Mouse (Mus musculus): ENCODE results near the gene Anxa9. TPM values are rescaled to one million over a fixed set of nuclear protein-coding genes. Genes with fewer than 3 reads are reported as not detected.
A peak's percentile ranks its signal among the peaks of the same experiment; 100 is the strongest.

Gene Anxa9
- polyA plus RNA-seq, 1 experiment from 2014 or later, result 1.7 TPM

DNA sequence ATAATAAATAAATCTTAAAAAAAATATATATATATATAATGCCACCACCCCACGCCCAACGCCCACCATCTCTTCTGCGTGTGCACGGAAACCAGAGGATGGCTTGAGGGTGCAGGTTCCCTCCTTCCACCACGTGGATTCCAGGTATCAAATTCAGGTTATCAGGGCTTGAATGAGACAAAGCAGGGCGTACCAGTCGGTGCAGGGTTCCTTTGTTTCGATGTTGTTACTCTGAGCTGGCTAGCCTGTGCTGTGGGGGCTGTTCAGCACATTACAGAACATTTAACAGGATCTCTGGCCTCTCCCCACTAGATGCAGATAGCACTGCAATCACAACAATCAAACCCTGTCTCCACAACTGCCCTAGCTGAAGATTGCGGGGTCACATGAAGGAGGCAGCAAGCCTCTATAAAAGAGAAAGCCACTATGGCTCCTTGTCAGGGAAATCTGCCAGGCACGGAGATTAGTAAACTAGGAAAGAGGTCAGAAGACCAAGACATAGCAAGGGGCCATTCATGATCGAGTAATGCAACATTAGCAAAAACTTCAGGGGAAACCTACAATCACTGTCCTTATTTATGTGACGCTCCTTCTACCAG is 36.1 kb downstream of the Anxa9 start:
- Histone ChIP-seq H3K9me3 (ENCODE audit: control insufficient read depth, low read length) (no peaks in the 10 kb centered on the region), H3K27ac (ENCODE audit: low read length) (no peak overlapping the region)
- WGBS, result 80% methylated on average over 12 of the region's 12 CpGs

DNA sequence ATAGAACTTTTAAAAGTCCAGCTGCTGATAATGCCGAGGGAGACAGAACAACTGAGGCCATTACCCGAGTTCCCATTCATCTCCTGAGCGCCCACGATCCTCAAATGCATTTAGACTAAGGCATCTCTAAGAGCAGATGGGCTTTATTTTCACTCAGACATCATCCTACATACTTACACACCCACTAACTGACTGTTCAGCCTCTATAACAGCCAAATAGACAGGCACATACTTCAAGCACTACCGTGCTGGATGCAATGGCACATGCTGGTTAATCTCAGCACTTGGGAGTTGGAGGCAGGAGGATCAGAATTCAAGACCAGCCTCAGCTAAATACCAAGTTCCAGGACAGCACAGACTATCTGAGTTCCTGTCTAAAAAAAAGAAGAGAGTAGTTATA is 37.2 kb downstream of the Anxa9 start:
- peaks cover 6% of the 10 kb centered on the region; the same call in 1 of the 2 replicates for H3K36me3 ChIP-seq (ENCODE audit: control insufficient read depth, insufficient read depth, low read length)
- no peaks in the 10 kb centered on the region for H3K9me3 ChIP-seq (ENCODE audit: control insufficient read depth, low read length)
- H3K4me2 ChIP-seq (ENCODE audit: low read depth, low read length), result no peak overlapping the region
- H3K9ac ChIP-seq (ENCODE audit: low read length), result no peak overlapping the region
- no peak for ATAC-seq (ENCODE audit: low read depth)
- 84% methylated on average over 5 of the region's 5 CpGs for WGBS
- H3K27me3 ChIP-seq (ENCODE audit: control insufficient read depth, insufficient read depth, low read depth, low read length), result no peaks in the 10 kb centered on the region
- no peak overlapping the region for H3K27ac ChIP-seq (ENCODE audit: low read length)
- no peaks in the 10 kb centered on the region for H3K4me1 ChIP-seq (replicated peaks; ENCODE audit: control insufficient read depth, insufficient read depth, low read length)
- H3K4me3 ChIP-seq (ENCODE audit: low read length), result no peak overlapping the region

More for the DNA sequence above, 36.1 kb downstream of the Anxa9 start:
- no peak overlapping the region for H3K4me3 ChIP-seq (ENCODE audit: low read length)
- no peaks in the 10 kb centered on the region for H3K27me3 ChIP-seq (ENCODE audit: control insufficient read depth, insufficient read depth, low read depth, low read length)
- no peaks in the 10 kb centered on the region for H3K4me1 ChIP-seq (replicated peaks; ENCODE audit: control insufficient read depth, insufficient read depth, low read length)
- H3K4me2 ChIP-seq (ENCODE audit: low read depth, low read length), result no peak overlapping the region
- peaks cover 6% of the 10 kb centered on the region; the same call in 1 of the 2 replicates for H3K36me3 ChIP-seq (ENCODE audit: control insufficient read depth, insufficient read depth, low read length)
- H3K9ac ChIP-seq (ENCODE audit: low read length), result no peak overlapping the region
- ATAC-seq (ENCODE audit: low read depth), result no peak

DNA sequence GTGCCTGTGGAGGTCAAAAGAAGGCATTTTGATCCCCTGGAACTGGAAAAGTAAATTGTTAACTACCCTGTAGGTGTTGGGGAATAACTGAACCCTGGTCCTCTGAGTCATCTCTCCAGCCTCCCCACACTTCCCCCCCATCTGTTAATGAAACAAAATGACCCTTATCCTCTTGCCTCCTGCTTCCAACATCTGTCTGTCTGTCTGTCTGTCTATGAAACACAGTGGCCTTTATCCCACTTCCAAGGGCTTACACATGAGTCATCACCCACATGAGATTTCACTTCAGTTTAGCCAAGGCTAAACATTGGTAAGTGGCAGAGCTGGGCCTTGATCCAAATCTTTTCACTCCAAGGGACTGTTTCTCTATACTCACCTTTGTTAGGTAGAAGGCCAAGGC is 39.1 kb downstream of the Anxa9 start:
- peaks cover 14% of the 10 kb centered on the region for H3K36me3 ChIP-seq (ENCODE audit: control insufficient read depth, insufficient read depth, low read length)
- no peak overlapping the region for H3K27ac ChIP-seq (ENCODE audit: low read length)
- ATAC-seq (ENCODE audit: low read depth), result no peak

DNA sequence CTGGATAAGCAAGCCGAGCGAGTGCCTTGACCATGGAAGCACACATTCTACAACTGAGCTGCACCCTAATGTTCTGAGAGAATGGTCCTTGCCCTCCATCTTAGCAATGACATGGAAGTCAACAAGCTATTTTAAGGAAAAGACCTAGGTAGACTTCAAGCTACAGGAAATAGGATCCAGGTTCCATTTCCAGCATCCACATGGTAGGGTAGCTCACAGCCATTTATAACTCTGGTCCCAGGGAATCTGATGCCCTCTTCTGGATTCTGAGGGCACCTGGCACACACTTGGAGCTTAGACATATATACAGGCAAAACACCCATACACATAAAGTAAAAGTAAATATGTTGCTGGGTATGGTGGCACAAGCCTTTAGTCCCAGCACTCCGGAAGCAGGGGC is 40.9 kb downstream of the Anxa9 start:
- Histone ChIP-seq H3K27ac (ENCODE audit: low read length) (no peak overlapping the region), H3K4me3 (ENCODE audit: low read length) (no peak overlapping the region), H3K4me1 (replicated peaks; ENCODE audit: control insufficient read depth, insufficient read depth, low read length) (no peaks in the 10 kb centered on the region), H3K36me3 (ENCODE audit: control insufficient read depth, insufficient read depth, low read length) (peaks cover 21% of the 10 kb centered on the region), H3K4me2 (ENCODE audit: low read depth, low read length) (no peak overlapping the region), H3K9ac (ENCODE audit: low read length) (no peak overlapping the region), H3K9me3 (ENCODE audit: control insufficient read depth, low read length) (no peaks in the 10 kb centered on the region), H3K27me3 (ENCODE audit: control insufficient read depth, insufficient read depth, low read depth, low read length) (no peaks in the 10 kb centered on the region)
- no peak for ATAC-seq (ENCODE audit: low read depth)
- WGBS, result 88% methylated on average over 3 of the region's 3 CpGs

More for the DNA sequence above, 39.1 kb downstream of the Anxa9 start:
- Histone ChIP-seq H3K4me3 (ENCODE audit: low read length) (no peak overlapping the region), H3K9me3 (ENCODE audit: control insufficient read depth, low read length) (no peaks in the 10 kb centered on the region), H3K27me3 (ENCODE audit: control insufficient read depth, insufficient read depth, low read depth, low read length) (no peaks in the 10 kb centered on the region), H3K4me1 (replicated peaks; ENCODE audit: control insufficient read depth, insufficient read depth, low read length) (no peaks in the 10 kb centered on the region), H3K9ac (ENCODE audit: low read length) (no peak overlapping the region), H3K4me2 (ENCODE audit: low read depth, low read length) (no peak overlapping the region)

DNA sequence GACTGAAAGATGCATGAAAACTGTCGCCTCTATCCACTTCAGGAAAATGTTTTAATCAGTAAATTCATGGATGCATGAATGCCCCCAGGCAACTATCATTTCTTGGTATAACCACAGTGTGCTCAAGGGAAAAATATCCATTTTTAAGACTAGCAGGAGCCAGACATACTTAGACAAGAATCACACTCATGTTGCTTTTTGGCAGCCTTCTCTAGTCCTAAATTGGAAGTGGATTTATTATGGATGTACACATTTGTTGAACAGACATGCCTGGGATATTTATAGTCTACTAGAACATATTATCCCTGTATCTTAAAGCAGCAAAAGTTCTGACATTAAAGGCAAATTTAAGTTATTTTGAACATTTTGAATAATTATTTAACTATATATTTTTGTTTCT is 42.3 kb downstream of the Anxa9 start:
- 84% methylated on average over 1 of the region's 1 CpGs for WGBS
- no peaks in the 10 kb centered on the region for H3K4me1 ChIP-seq (replicated peaks; ENCODE audit: control insufficient read depth, insufficient read depth, low read length)
- H3K36me3 ChIP-seq (ENCODE audit: control insufficient read depth, insufficient read depth, low read length), result peaks cover 24% of the 10 kb centered on the region
- H3K4me2 ChIP-seq (ENCODE audit: low read depth, low read length), result no peak overlapping the region
- H3K27ac ChIP-seq (ENCODE audit: low read length), result no peak overlapping the region
- no peak overlapping the region for H3K9ac ChIP-seq (ENCODE audit: low read length)
- no peaks in the 10 kb centered on the region for H3K27me3 ChIP-seq (ENCODE audit: control insufficient read depth, insufficient read depth, low read depth, low read length)
- ATAC-seq (ENCODE audit: low read depth), result no peak
- H3K9me3 ChIP-seq (ENCODE audit: control insufficient read depth, low read length), result no peaks in the 10 kb centered on the region
- H3K4me3 ChIP-seq (ENCODE audit: low read length), result no peak overlapping the region

DNA sequence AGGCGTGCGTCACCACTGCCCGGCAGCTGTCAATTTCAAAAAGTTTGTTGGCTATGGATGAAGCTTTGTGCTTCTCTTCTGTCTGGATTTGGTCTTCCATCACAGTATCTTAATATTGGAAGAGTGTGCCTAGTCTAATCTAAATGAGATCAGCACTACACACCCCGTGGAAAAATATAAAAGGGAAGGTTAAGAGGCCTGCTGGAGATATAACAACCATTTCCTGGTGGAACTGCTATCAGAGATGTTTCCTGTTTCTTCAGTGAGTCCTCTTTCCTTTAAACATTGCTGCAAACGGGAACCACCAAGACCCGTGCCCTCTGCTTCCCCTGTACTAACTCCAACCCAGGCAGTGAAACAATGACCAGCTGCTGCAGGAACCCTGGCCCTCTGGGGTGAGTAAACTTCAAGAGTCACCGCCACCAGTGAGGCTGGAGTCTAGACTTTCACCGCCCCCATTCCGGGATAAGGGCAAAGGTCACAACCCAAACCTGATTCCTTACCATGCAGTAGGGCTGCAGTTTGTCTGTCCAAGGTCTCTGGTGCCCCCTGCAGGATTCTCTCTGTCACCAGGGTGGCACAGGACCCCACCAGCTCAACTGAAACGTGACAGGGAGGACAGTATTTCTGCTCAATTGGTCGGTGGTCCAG is 43.8 kb downstream of the Anxa9 start:
- Histone ChIP-seq H3K4me1 (replicated peaks; ENCODE audit: control insufficient read depth, insufficient read depth, low read length) (no peaks in the 10 kb centered on the region), H3K9me3 (ENCODE audit: control insufficient read depth, low read length) (no peaks in the 10 kb centered on the region), H3K36me3 (ENCODE audit: control insufficient read depth, insufficient read depth, low read length) (peaks cover 36% of the 10 kb centered on the region), H3K27me3 (ENCODE audit: control insufficient read depth, insufficient read depth, low read depth, low read length) (no peaks in the 10 kb centered on the region), H3K4me3 (ENCODE audit: low read length) (no peak overlapping the region), H3K9ac (ENCODE audit: low read length) (no peak overlapping the region), H3K4me2 (ENCODE audit: low read depth, low read length) (no peak overlapping the region), H3K27ac (ENCODE audit: low read length) (no peak overlapping the region)
- ATAC-seq (ENCODE audit: low read depth), result peak; percentile 61; the same call in 1 of the 2 replicates
- WGBS, result 43% methylated on average over 11 of the region's 11 CpGs

DNA sequence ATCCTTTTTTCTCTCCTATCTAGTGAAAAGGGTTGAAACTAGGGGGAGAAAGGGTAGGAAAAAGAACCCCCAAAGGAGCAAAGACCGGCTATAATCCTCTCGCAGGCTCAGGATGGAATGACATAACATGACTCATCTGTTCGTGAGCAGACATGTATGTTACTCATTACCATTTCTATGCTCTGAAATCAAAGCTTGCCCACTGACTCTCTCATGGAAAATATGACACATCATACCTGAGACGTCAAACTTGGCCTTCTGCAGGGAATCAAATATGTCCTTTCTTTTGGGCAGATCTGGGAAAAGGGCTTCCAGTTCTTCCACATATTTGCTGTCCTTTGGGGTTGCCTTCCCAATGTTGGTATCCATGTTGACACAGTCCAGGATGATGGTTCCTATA is 45.0 kb downstream of the Anxa9 start:
- WGBS, result 87% methylated on average over 4 of the region's 4 CpGs
- Histone ChIP-seq H3K27ac (ENCODE audit: low read length) (no peak overlapping the region), H3K4me2 (ENCODE audit: low read depth, low read length) (no peak overlapping the region), H3K4me1 (replicated peaks; ENCODE audit: control insufficient read depth, insufficient read depth, low read length) (no peaks in the 10 kb centered on the region), H3K36me3 (ENCODE audit: control insufficient read depth, insufficient read depth, low read length) (peaks cover 41% of the 10 kb centered on the region), H3K27me3 (ENCODE audit: control insufficient read depth, insufficient read depth, low read depth, low read length) (no peaks in the 10 kb centered on the region), H3K4me3 (ENCODE audit: low read length) (no peak overlapping the region), H3K9me3 (ENCODE audit: control insufficient read depth, low read length) (no peaks in the 10 kb centered on the region), H3K9ac (ENCODE audit: low read length) (no peak overlapping the region)
- ATAC-seq (ENCODE audit: low read depth), result no peak

DNA sequence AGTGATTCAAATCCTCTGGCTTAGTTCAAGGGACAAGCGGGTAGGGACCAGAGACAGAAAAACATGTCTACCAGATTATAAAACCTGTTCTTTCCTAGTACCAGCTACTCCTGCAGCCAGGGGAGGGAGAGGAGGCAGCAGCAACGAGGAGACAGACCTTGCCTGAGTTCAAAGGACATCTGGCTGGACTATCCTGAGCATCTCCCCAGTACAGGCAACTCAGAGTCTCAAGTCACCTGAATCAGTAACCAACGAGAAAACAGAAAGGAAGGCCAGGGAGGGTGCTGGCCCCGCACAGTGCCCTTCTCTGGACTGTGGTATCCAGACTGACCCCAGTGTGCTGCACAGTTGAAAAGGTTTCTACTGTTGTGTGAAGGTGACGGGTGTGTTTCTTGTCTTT is 50.0 kb downstream of the Anxa9 start:
- H3K4me3 ChIP-seq (ENCODE audit: low read length), result no peak overlapping the region
- no peak for ATAC-seq (ENCODE audit: low read depth)
- no peak overlapping the region for H3K27ac ChIP-seq (ENCODE audit: low read length)
- H3K4me1 ChIP-seq (replicated peaks; ENCODE audit: control insufficient read depth, insufficient read depth, low read length), result no peaks in the 10 kb centered on the region
- no peak overlapping the region for H3K9ac ChIP-seq (ENCODE audit: low read length)
- H3K27me3 ChIP-seq (ENCODE audit: control insufficient read depth, insufficient read depth, low read depth, low read length), result no peaks in the 10 kb centered on the region
- H3K4me2 ChIP-seq (ENCODE audit: low read depth, low read length), result no peak overlapping the region
- H3K9me3 ChIP-seq (ENCODE audit: control insufficient read depth, low read length), result no peaks in the 10 kb centered on the region
- 89% methylated on average over 5 of the region's 5 CpGs for WGBS
- peaks cover 41% of the 10 kb centered on the region for H3K36me3 ChIP-seq (ENCODE audit: control insufficient read depth, insufficient read depth, low read length)

DNA sequence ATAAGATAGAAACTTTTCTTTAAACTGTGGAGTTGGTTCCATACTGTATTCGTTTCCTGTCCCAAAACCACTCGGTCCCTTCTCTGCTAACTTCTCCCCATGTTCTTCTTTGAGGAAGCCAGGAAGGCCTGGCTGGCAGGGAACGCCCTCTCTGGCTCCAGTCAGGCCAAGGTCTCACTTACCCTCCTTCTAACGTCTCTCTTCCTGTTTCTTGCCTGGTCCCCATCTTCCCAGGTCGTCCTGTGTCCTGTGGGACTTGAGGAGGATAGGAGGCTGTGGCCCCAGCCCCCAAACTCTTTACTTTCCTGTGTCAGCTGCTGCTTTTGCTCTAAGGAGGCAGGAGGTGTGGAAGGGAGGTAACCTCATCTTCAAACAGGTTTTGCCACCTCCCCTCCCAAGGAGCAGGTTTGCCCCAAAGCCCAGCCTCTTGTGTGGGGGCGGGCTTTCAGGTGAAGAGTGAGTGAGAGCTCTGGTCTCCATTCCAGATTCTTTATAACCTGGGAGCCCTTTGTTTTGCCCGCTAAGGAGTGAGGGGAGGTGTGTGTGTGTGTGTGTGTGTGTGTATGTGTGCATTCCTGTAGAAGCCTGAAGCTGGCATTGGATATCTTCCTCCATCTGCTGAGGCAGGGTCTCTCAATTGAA is 56.1 kb downstream of the Anxa9 start, which contains the start of gene Bnipl:
Bnipl (minus strand) TSS at position 411 of the 642 bp plus-strand sequence.
- Histone ChIP-seq H3K9me3 (ENCODE audit: control insufficient read depth, low read length) (no peaks in the 10 kb centered on the region), H3K27ac (ENCODE audit: low read length) (peak within 1 kb of the TSS; percentile 78), H3K4me2 (ENCODE audit: low read depth, low read length) (peak within 1 kb of the TSS; percentile 38), H3K36me3 (ENCODE audit: control insufficient read depth, insufficient read depth, low read length) (peaks cover 7% of the 10 kb centered on the region), H3K4me3 (ENCODE audit: low read length) (0 out of 2 replicates have a peak within 1 kb of the TSS, but pooled peaks have one; percentile 10), H3K4me1 (replicated peaks; ENCODE audit: control insufficient read depth, insufficient read depth, low read length) (no peaks in the 10 kb centered on the region), H3K27me3 (ENCODE audit: control insufficient read depth, insufficient read depth, low read depth, low read length) (no peaks in the 10 kb centered on the region), H3K9ac (ENCODE audit: low read length) (peak within 1 kb of the TSS; percentile 38; the same call in 1 of the 2 replicates)
- 34% methylated on average over 7 of the region's 7 CpGs for WGBS
- ATAC-seq (ENCODE audit: low read depth), result peak; percentile 81

Measured in lung, embryonic 16.5 days (tissue).